Mouse (Mus musculus): Measurements from ENCODE around the gene Dnah3.

DNA sequence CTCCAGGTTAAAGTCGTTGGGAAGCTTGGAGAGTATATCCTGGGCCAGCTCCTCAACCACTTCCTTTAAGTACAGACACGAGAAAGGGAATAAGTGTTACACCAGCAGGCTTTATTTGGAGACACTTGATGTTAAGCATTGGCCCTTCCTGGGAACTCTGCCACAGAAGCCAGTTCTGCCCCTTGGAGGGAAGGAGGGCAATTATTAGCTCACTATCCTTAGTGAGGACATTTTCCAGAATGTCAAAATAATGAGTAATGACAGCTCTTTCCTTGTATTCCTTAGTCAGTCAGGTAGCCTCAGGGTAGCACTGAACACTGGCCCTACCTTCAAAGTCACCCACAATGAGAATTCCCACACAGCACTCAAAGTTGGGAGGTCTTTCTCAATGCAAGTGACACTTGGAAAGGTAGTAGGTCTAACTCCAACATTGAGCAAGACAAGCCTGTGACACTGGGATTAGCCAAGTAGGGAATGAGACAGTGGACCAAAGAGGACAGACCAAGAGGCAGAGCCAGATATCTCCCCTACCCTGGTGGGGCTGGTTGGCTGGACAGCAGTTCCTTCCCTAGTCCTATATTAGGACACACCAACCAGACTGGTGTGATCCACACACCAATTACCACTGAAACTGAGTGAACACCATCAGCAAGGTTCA lies 166.2 kb downstream of the Dnah3 start:
- TF ChIP-seq POLR2A (IDR thresholded peaks at IDR 0.05; ENCODE audit: low read depth, low read length) (no peak), CTCF (conservative IDR thresholded peaks at IDR 0.05; ENCODE audit: insufficient read depth, insufficient read length, low read depth, low read length) (no peak)

Data from kidney, adult 2 months (tissue).